Mouse (Mus musculus): Measurements from ENCODE around the gene Ccl7. TPM values are rescaled to one million over a fixed set of nuclear protein-coding genes. Genes with fewer than 3 reads are reported as not detected.

The Ccl7 gene
- 2.0 and 2.4 TPM in 2 replicates for polyA plus RNA-seq (2015; fragmentation: Nextera tagmentation; extraction: Ambion mirVana)

GRCm38 (mm10) chr11:82045471-82045870, at the start of gene Ccl7:
Ccl7 (plus strand) TSS chr11:82045712.
- H3K9me3 ChIP-seq, result no peaks in the 10 kb centered on the region
- H3K4me3 ChIP-seq (replicated peaks), result no peak within 1 kb of the TSS
- H3K4me1 ChIP-seq, result no peaks in the 10 kb centered on the region
- H3K27ac ChIP-seq, result no peak within 1 kb of the TSS
- no peaks in the 10 kb centered on the region for H3K36me3 ChIP-seq
- ATAC-seq (ENCODE audit: insufficient read depth, low FRiP score, low read depth), result no peak
- WGBS, result 76% methylated on average over 3 of the region's 3 CpGs
- no peak within 1 kb of the TSS for H3K9ac ChIP-seq
- H3K4me2 ChIP-seq, result no peak within 1 kb of the TSS
- no peaks in the 10 kb centered on the region for H3K27me3 ChIP-seq (replicated peaks)

GRCm38 (mm10) chr11:81996172-81996841, 49.2 kb upstream of the Ccl7 start:
- Histone ChIP-seq H3K36me3 (no peaks in the 10 kb centered on the region), H3K9ac (no peak overlapping the region), H3K4me3 (replicated peaks) (no peak overlapping the region), H3K4me2 (no peak overlapping the region), H3K27ac (no peak overlapping the region), H3K9me3 (no peaks in the 10 kb centered on the region), H3K4me1 (no peaks in the 10 kb centered on the region), H3K27me3 (replicated peaks) (no peaks in the 10 kb centered on the region)
- WGBS, result 69% methylated on average over 10 of the region's 10 CpGs
- ATAC-seq (ENCODE audit: insufficient read depth, low FRiP score, low read depth), result no peak

GRCm38 (mm10) chr11:81997085-81997484, 48.4 kb upstream of the Ccl7 start:
- no peak for ATAC-seq (ENCODE audit: insufficient read depth, low FRiP score, low read depth)
- 81% methylated on average over 5 of the region's 5 CpGs for WGBS
- H3K4me2 ChIP-seq, result no peak overlapping the region
- no peak overlapping the region for H3K27ac ChIP-seq
- H3K4me1 ChIP-seq, result no peaks in the 10 kb centered on the region
- no peak overlapping the region for H3K4me3 ChIP-seq (replicated peaks)
- no peaks in the 10 kb centered on the region for H3K9me3 ChIP-seq
- H3K36me3 ChIP-seq, result no peaks in the 10 kb centered on the region
- no peaks in the 10 kb centered on the region for H3K27me3 ChIP-seq (replicated peaks)
- H3K9ac ChIP-seq, result no peak overlapping the region

GRCm38 (mm10) chr11:81998646-81999045, 46.9 kb upstream of the Ccl7 start:
- no peak overlapping the region for H3K4me3 ChIP-seq (replicated peaks)
- H3K9ac ChIP-seq, result no peak overlapping the region
- 88% methylated on average over 3 of the region's 3 CpGs for WGBS
- no peaks in the 10 kb centered on the region for H3K9me3 ChIP-seq
- H3K27ac ChIP-seq, result no peak overlapping the region
- no peak for ATAC-seq (ENCODE audit: insufficient read depth, low FRiP score, low read depth)
- no peak overlapping the region for H3K4me2 ChIP-seq
- H3K36me3 ChIP-seq, result no peaks in the 10 kb centered on the region
- H3K27me3 ChIP-seq (replicated peaks), result no peaks in the 10 kb centered on the region
- H3K4me1 ChIP-seq, result no peaks in the 10 kb centered on the region

GRCm38 (mm10) chr11:81999469-81999868, 46.0 kb upstream of the Ccl7 start:
- 76% methylated on average over 4 of the region's 4 CpGs for WGBS
- no peak overlapping the region for H3K4me3 ChIP-seq (replicated peaks)
- ATAC-seq (ENCODE audit: insufficient read depth, low FRiP score, low read depth), result no peak
- no peaks in the 10 kb centered on the region for H3K36me3 ChIP-seq
- H3K27me3 ChIP-seq (replicated peaks), result no peaks in the 10 kb centered on the region
- H3K4me1 ChIP-seq, result no peaks in the 10 kb centered on the region
- H3K9me3 ChIP-seq, result no peaks in the 10 kb centered on the region
- H3K9ac ChIP-seq, result no peak overlapping the region
- no peak overlapping the region for H3K4me2 ChIP-seq
- H3K27ac ChIP-seq, result no peak overlapping the region

- H3K36me3 ChIP-seq, result no peaks in the 10 kb centered on the region
- no peak overlapping the region for H3K27ac ChIP-seq
- no peak overlapping the region for H3K9ac ChIP-seq
- H3K4me3 ChIP-seq (replicated peaks), result no peak overlapping the region
- 63% methylated on average over 5 of the region's 5 CpGs for WGBS
- no peak for ATAC-seq (ENCODE audit: insufficient read depth, low FRiP score, low read depth)
- H3K27me3 ChIP-seq (replicated peaks), result no peaks in the 10 kb centered on the region
- no peaks in the 10 kb centered on the region for H3K9me3 ChIP-seq
- H3K4me1 ChIP-seq, result no peaks in the 10 kb centered on the region
- no peak overlapping the region for H3K4me2 ChIP-seq
These were observed 44.9 kb upstream of the Ccl7 start for GRCm38 (mm10) chr11:82000581-82000980.

- no peaks in the 10 kb centered on the region for H3K36me3 ChIP-seq
- H3K27me3 ChIP-seq (replicated peaks), result no peaks in the 10 kb centered on the region
- no peak overlapping the region for H3K27ac ChIP-seq
- no peak overlapping the region for H3K9ac ChIP-seq
- ATAC-seq (ENCODE audit: insufficient read depth, low FRiP score, low read depth), result no peak
- no peaks in the 10 kb centered on the region for H3K4me1 ChIP-seq
- H3K4me3 ChIP-seq (replicated peaks), result no peak overlapping the region
- H3K4me2 ChIP-seq, result no peak overlapping the region
- no peaks in the 10 kb centered on the region for H3K9me3 ChIP-seq
- 58% methylated on average over 2 of the region's 2 CpGs for WGBS
These were observed 40.7 kb upstream of the Ccl7 start for GRCm38 (mm10) chr11:82004810-82005209.

GRCm38 (mm10) chr11:82006796-82007423, 38.6 kb upstream of the Ccl7 start:
- H3K27me3 ChIP-seq (replicated peaks), result no peaks in the 10 kb centered on the region
- peak overlapping the region; percentile 17; the same call in 1 of the 2 replicates for H3K27ac ChIP-seq
- H3K4me2 ChIP-seq, result no peak overlapping the region
- 39% methylated on average over 12 of the region's 12 CpGs for WGBS
- no peak for ATAC-seq (ENCODE audit: insufficient read depth, low FRiP score, low read depth)
- H3K36me3 ChIP-seq, result no peaks in the 10 kb centered on the region
- H3K4me3 ChIP-seq (replicated peaks), result no peak overlapping the region
- no peaks in the 10 kb centered on the region for H3K9me3 ChIP-seq
- H3K4me1 ChIP-seq, result no peaks in the 10 kb centered on the region
- H3K9ac ChIP-seq, result no peak overlapping the region

GRCm38 (mm10) chr11:82010115-82010514, 35.4 kb upstream of the Ccl7 start:
- H3K27me3 ChIP-seq (replicated peaks), result no peaks in the 10 kb centered on the region
- WGBS, result 90% methylated on average over 3 of the region's 3 CpGs
- no peaks in the 10 kb centered on the region for H3K9me3 ChIP-seq
- no peaks in the 10 kb centered on the region for H3K4me1 ChIP-seq
- no peak overlapping the region for H3K4me3 ChIP-seq (replicated peaks)
- no peak for ATAC-seq (ENCODE audit: insufficient read depth, low FRiP score, low read depth)
- H3K36me3 ChIP-seq, result no peaks in the 10 kb centered on the region
- H3K27ac ChIP-seq, result no peak overlapping the region
- H3K4me2 ChIP-seq, result no peak overlapping the region
- H3K9ac ChIP-seq, result no peak overlapping the region

- Histone ChIP-seq H3K36me3 (no peaks in the 10 kb centered on the region), H3K4me3 (replicated peaks) (no peak overlapping the region), H3K9ac (no peak overlapping the region), H3K4me2 (no peak overlapping the region), H3K27ac (no peak overlapping the region), H3K4me1 (no peaks in the 10 kb centered on the region), H3K9me3 (no peaks in the 10 kb centered on the region), H3K27me3 (replicated peaks) (no peaks in the 10 kb centered on the region)
- ATAC-seq (ENCODE audit: insufficient read depth, low FRiP score, low read depth), result no peak
- 56% methylated on average over 8 of the region's 8 CpGs for WGBS
These were observed 33.9 kb upstream of the Ccl7 start for GRCm38 (mm10) chr11:82011411-82012193.

GRCm38 (mm10) chr11:82013756-82014155, 31.8 kb upstream of the Ccl7 start:
- 12% methylated on average over 1 of the region's 1 CpGs for WGBS
- no peak for ATAC-seq (ENCODE audit: insufficient read depth, low FRiP score, low read depth)

GRCm38 (mm10) chr11:82015066-82015465, 30.4 kb upstream of the Ccl7 start:
- Histone ChIP-seq H3K36me3 (no peaks in the 10 kb centered on the region), H3K4me3 (replicated peaks) (no peak overlapping the region), H3K9ac (no peak overlapping the region), H3K4me2 (no peak overlapping the region), H3K27ac (no peak overlapping the region), H3K9me3 (no peaks in the 10 kb centered on the region), H3K4me1 (no peaks in the 10 kb centered on the region), H3K27me3 (replicated peaks) (no peaks in the 10 kb centered on the region)
- 52% methylated on average over 2 of the region's 2 CpGs for WGBS
- no peak for ATAC-seq (ENCODE audit: insufficient read depth, low FRiP score, low read depth)

More at GRCm38 (mm10) chr11:82013756-82014155, 31.8 kb upstream of the Ccl7 start:
- Histone ChIP-seq H3K4me1 (no peaks in the 10 kb centered on the region), H3K36me3 (no peaks in the 10 kb centered on the region), H3K4me3 (replicated peaks) (no peak overlapping the region), H3K9ac (no peak overlapping the region), H3K27ac (no peak overlapping the region), H3K4me2 (no peak overlapping the region), H3K27me3 (replicated peaks) (no peaks in the 10 kb centered on the region), H3K9me3 (no peaks in the 10 kb centered on the region)

Data from stomach, embryonic 15.5 days (tissue).